Mouse (Mus musculus) forelimb bud, embryonic 11.5 days (tissue): Measurements from ENCODE around the gene Epha4.

Source experiments
- DNase-seq: peaks from one replicate; pipeline ENCODE4 v3.0.0-alpha.2; 2012; ENCODE audit warnings: low read depth, low spot score

Epha4 gene

DNA sequence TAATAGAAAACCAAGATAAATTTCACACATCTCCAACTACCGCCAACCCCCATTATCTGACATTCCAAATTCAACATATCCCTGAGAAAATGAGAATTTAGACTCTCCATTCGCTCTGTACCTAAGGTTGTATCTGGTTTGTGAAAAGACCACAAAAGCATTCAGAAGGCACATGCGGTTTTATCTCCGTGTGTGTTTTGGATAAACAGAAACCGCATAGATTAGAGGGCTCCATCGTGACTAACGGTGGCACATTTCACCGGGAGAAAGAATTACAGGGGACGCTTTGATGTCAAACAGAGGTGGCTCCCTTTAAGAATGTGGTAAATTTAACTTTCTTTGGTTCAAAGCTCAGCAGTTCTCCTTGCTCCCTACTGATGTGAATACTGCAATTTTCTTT, 107.5 kb downstream of the Epha4 start:
- DNase-seq, result no peak

DNA sequence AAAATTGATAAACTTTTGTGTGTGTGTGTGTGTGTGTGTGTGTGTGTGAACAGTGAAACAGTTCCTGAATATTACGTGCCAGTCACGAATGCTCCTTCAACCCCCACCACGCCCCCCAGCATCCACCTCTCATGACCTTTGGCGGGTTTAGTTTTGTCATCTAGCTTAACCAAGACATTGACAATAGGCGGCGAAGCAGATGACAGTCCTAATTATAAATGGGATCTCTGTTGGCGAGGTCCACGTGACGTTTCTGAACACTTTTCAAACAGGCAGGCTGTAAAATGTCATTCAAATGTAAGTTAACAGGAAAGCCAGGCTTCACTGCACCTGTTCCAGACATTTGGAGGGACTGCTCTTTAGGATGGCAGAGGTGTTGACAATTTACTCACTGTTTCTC, 108.3 kb downstream of the Epha4 start:
- no peak for DNase-seq

DNA sequence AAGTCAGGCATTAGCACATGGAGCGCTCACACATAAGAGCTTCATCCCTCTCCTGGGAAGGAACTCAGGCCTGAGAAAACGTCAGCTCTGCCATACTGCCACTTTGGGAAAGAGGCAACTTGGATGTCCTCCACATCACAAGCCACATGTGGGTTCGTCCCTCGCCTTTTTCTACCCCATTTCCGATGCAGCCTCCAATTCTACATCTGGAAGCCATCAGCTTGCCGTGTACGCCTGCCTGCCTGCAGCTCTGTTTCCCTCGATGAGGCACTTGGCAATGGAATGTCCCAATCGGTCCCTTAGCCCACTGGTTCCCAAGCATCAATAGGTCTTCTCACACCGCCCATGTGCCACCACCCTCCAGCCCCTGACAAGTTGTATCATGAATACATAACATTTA, 110.4 kb downstream of the Epha4 start:
- peak; percentile 69 for DNase-seq

DNA sequence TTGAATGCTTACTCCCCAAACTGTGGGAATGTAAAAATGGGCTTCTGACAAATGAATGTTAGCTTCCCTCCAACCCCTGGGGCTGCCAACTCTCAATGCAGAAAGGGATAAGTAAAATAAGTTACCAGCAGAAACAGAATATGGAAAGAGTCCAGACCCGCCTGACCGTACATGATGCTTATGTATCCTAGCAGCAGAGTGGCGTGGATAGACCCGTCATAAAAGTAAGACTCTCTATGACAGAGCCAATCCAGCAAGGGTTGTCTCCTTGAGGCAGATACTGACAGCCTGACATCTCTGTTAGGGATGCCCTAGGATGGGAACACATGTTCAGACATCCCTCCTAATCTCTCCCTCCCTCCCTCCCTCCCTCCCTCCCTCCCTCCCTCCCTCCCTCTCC, 111.9 kb downstream of the Epha4 start:
- no peak for DNase-seq

DNA sequence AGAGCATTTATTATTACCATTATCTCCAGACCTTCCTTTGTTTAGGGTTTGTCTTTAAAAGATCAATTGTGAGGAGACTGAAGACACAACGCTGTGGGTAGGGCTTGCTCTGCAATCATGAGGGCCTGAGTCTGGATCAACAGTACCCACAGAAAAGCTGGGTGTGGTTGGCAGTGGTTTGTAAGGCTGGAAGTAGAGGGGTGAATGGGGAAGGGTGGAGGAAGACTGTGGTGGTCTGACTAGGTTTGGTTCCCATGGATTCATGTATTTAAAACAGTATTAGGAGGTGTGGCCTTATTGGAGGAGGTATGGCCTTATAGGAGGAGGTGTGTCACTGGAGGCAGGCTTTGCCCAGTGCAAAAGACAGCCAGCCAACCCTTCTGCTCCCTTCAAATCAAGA, 113.4 kb downstream of the Epha4 start:
- no peak for DNase-seq

DNA sequence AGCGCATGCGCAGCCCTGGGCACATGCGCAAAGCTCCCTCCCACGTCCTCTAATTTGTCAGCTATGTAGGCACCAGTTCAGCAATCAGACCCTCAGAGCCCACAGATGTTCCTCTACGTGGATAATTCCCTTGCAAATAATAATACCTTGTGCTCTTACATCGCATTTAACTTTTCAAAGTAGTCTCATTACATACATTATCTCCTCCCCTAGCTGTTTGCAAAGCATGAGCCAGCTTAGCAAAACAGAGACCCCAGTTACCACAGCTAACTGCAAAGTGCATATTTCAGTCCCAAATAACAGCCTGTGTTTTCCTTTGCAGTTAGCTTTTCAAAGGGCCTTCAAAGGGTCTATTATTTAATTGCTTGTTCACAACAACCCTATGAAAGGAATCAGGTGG, 123.3 kb downstream of the Epha4 start:
- no peak for DNase-seq

DNA sequence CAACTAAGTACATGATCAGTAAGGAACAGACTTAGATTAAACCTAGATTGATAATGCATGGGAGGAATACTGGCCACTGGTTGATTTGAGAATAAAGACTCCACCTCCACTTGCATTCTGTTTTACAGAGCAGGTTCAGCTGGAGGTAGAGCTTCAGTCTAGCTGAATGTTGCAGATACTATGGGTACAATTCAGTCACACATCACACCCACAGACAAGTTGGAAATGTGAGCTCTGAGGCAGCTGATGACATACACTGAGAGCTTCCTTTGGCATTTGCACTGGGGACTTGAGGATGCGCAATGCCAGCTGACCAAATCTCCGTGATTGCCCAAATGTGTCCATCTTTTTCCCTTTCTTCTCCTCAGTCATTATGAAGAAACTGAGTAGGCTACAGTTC, 125.8 kb downstream of the Epha4 start:
- DNase-seq, result no peak

DNA sequence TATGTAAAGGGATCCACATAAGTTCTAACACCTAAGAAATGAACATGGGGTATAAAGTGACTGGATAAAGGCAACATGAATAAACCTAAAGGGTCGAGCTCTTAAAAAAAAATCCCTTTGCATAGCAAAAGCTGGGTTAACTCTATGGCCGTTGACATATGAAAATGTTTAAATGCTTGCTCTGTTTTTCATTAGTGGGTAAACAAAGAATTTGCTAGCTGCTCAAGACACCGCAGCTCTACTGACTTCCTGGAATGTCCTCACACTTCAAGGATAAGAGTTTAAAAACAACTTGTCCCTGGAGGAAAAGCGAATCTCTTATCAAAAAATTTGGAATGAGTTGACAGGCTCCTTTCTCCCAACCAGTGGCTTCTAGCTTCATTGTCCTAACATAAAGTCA, 126.3 kb downstream of the Epha4 start:
- no peak for DNase-seq

DNA sequence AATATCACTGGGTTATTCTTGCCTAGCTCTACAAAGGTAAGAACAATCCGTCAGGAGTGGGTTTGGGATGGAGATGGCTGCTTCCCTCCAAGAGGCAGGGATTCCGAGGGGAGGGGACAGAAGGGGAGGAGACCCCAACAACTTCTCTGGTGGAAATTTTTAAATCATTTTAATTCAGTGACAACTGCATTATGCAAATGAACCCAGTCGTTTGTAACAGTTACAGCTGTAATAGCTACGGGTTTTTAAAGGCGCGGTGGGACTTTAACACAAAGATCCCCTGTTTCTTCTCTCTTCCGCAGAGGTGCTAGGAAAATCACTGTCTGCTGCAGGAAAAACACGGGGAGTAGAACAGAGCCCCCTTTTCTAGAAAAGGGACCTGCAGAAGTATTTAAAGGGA, 129.3 kb downstream of the Epha4 start:
- DNase-seq, result no peak

DNA sequence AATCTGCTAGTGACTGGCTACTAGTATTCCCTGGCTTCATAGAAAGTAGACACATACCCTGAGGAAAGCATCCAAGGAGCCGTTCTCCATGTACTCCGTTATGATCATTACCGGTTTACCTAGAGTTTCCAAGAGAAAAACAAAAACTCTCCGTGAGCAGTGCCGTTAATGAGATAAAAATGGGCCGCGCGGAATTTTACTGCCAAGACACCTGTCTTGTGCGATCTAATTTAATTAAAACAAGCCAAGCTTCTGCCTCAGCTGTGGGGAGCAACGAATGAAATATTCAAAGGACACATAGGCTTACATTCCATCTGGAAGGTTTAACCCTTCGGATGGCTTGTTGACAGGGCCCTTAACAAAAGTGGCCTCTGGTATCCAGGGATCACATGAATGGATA, 131.4 kb downstream of the Epha4 start:
- no peak for DNase-seq

DNA sequence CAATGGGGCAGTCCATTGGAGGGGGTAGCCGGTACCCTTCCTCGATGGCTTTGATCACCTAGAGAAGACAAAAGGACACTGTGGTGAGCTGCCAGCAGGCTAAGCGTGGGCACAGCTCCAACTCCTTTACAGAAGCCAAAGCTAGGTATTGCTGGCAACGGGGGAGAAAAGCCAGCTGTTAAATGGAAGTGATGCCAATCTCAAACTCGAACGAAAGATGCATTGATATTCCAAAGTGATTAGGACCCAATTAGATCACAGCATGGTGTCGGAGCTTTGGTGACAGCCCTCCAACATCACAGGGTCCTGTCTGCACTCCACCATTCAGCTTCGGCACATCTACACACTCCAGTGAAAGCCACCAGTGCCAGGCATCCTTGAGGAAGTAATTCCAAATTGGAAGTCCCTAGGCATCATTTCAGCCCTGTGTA, 137.3 kb downstream of the Epha4 start:
- no peak for DNase-seq

DNA sequence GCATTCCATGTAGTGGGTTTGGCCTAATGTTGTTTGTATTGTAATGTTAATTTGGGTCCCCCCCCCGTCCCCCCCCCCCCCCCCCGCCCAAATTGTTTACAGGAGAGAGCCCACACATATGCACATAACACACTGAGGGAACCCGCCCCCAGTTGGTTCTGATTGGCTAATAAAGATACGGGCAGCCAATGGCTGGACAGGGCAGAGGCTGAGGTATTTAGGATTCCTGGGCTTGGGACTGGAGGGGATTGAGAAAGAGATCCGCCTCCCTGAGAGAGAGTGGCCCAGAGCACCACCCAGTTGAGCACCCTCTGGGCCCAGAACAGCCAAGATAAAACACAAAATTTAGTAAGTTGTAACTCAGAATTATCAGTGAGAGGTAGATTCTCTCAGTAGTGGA, 140.8 kb downstream of the Epha4 start:
- DNase-seq, result no peak

DNA sequence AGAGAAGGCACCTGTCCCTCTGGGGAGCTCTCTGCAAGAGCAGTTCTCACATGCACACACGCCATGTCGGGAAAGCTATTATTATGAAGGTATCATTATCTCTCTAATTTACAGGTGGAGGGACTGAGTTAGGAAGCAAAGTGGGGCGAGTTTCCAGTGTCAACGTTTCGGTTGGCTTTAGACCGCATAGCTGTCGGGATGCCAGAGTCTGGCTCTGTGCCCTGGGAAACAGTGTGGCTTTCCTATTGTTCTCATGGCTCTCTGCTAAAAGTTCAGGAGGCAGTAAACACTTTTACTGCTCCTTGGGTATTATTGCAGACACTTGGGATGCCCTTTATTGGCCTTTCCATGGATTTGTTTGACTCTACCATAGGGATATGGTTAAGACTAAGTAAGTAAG, 144.0 kb downstream of the Epha4 start:
- DNase-seq, result no peak

DNA sequence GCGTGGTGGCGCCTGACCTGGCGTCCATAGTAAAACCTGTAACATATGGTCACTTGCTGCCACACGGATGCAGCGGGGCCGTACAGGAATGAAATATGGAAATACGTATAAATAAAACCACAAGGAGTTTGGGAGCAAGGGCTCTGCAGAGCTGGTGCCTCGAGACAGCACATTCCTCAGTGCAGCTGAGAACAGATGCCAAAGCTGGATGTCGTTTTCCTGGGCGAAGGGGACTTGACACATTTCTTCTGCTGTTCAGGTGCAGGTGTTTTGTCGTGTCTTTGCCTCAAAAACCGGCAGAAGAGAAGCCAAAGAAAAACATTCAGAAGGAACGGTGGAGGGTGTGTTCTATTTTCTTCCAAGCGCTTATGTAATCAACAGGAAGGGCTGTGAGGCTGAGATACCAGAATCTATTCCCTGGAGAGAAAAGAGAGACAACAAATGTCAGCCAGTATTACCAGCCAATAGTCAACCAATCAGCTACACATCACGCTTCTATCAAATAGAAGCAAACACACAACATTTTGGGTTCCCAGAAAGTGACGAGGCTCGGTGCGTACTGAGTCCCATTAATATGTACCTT, 145.5 kb downstream of the Epha4 start:
- DNase-seq, result no peak

DNA sequence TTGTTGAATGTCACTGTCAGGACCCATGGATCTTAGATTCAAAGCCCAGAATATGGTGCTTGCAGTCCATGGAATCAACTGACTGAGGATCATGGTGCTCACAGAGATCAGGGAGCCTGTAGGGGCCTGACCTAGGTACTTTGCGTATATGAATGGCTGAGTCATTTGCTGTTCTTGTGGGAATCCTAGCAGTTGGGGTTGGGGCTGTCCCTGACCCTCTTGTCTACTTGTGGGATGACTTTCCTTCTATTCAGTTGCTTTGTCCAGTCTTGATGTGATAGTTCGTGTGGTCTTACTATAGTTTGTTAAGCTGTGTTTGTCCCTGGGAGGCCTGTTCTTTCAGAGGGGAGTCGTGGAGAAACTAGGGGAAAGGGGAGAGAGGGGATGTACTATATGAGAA, 149.0 kb downstream of the Epha4 start:
- no peak for DNase-seq

DNA sequence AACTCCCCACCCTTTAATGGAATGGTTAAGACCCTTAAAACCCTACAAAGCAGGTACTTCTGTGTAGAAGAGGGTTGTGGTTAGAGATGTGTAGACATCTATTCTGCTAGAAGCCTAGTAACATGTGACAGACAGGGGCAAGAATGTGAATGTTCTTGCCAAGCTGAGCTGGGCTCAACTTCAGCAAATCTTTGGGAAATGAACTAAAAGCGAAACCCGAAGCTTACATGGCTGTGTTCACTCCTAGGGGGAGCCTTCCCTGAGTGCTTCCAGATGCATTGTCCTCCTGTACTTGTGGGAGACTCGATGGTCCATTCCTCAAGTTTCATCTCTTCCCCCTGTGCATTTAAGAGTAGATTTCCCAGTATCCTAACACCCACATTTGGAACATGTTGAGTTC, 150.3 kb downstream of the Epha4 start:
- no peak for DNase-seq

DNA sequence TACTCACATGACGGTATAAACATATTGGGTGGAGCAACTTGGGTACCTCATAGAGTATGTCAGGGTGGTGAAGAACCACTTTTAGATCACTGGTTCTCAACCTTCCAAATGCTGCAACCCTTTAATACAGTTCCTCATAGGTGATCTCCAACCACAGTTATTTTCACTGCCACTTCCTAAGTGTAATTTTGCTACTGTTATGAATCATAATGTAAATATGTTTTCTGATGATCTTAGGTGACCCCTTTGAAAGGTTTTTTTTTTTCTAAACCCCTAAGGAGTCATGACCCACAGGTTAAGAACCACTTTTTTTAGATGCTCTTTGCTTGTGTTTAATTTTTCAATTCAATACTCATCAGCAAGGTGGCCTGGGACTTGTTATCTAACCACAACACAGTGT, 151.0 kb downstream of the Epha4 start:
- no peak for DNase-seq

DNA sequence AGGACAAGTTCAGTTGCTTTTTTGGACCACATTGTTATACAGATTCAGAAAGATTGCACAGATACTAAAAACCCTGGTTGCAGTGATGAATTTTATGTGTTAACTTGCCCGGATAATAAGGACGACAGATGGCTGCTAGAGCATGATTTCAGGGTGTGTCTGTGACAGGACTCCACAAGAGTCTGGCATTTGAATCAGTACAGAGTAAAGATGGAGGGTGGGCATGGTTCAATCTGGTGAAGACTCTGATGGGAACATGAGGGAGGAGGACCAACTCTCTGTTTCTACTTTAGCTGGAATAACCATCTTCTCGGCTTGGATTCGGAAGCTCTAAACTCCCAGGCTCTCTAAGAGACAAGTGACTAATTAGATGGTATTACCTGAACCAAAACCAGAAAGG, 168.4 kb downstream of the Epha4 start:
- DNase-seq, result no peak

DNA sequence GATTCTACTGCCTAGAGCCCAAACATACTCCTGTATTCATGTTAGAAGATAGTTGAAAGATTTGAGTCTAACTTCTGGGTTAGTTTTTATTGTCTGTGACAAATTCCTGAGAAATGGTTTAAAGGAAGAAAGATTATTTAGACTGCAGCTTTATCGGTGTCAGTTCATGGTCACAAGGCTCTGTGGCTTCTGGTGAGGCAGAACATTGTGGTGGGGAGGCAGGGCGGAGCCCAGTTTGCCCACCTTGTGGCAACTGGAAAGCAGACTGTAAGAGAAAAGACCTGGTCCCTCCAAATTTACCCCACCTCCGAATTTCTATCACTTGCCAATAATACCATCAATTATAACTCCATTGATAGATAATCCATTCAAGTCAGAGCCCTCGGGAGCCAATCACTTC, 171.1 kb downstream of the Epha4 start:
- DNase-seq, result no peak

DNA sequence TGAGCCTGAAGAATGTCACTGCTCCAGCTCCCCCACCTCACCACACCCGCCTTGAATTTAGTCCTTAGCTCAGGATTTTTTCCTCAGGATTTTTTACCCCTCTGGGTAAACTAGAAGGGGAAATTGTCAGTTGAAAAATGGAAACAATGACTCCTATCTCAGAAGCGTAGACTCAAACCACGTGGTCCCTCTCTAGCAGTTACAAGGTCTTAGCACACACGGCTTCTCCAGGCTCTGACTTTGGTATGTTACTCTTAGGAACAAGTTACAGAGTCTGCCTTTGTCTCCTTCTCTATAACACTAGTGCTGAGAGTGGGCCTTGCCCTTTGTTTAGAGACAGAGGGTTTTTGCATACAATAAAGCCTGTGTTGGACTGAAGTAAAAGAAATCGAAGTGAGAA, 175.2 kb downstream of the Epha4 start:
- DNase-seq, result no peak

DNA sequence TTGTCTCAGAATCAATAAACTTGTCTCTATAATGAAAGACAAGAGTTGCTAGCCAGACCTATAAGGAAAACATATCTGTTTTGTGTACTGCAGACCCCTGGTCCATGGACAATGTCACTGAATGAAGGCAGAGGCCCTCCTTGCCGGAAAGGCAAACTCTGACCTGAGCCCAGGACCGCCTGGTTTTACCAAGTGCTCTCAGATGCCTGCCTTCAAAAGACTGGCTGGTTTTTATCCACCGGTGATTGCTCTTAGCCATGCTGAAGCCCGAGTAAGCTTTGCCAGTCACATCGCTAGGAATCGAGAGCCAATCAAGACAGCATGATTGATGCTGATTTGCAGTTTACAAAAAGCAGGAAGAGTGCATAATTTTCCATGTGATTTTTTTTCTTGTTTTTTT, 176.5 kb downstream of the Epha4 start:
- peak; percentile 39 for DNase-seq

DNA sequence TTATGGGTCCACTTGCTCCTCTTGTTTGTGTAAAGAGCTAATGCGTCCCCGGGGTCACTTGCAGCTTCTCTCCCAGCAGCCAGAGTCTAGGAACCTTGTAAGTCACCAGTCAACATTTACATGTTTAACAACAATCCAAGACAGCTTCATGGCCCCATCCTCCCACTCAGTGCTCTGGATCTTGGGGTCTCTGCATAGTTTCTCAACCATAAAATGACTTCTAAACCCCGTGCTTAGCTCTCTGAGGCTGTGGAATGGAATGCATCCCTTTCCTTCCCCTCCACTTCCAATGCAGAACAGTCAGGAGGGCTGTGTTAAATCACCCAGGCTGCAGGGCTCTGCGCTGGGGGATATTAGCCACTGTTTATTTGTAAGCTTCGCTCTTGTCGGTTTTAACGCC, 178.0 kb downstream of the Epha4 start:
- no peak for DNase-seq

DNA sequence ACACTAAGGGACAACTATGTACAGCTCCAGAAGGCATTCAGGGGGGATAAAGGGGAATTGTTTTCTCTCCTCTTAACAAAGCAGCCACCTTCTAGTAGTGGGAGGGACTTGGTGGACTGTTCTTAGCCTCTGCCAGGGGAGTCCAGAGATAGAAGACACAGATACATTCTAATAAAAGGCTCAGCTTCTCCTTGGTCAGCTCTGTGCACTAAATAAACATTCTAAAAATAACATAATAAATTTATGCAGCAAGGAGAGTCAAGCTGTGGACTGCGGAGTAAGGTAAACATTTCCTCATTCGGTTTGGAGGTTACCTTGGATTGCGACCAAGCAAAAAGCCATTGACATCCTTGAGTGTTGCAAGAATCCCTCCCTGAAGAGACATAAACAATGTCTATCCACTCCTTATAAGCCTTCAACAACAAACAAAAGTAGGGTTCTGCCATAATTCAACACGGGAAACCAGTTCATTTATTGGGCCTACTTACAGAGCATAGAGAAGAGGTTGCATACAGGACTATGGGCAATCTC, 196.2 kb downstream of the Epha4 start:
- DNase-seq, result no peak
